Mouse (Mus musculus): Measurements from ENCODE around the gene Acvrl1.

Gene Acvrl1

GRCm38 (mm10) chr15:101128181-101129089 is at the start of gene Acvrl1:
Gene Acvrl1, plus strand, starts transcription at chr15:101128522.
- in situ Hi-C loops (cut with MseI, MboI): no loop called here

- in situ Hi-C loops (cut with MseI, MboI): no loop called here
Measured at GRCm38 (mm10) chr15:101078731-101079156, 49.6 kb upstream of the Acvrl1 start.

GRCm38 (mm10) chr15:101080031-101080520 is 48.2 kb upstream of the Acvrl1 start:
- in situ Hi-C loops (cut with MseI, MboI): no loop called here

- in situ Hi-C loops (cut with MseI, MboI): no loop called here
Measured at GRCm38 (mm10) chr15:101081035-101081548, 47.2 kb upstream of the Acvrl1 start.

- in situ Hi-C loops (cut with MseI, MboI): no loop called here
Measured at GRCm38 (mm10) chr15:101082236-101082635, 46.1 kb upstream of the Acvrl1 start.

- in situ Hi-C loops (cut with MseI, MboI): no loop called here
Measured at GRCm38 (mm10) chr15:101084499-101084898, 43.8 kb upstream of the Acvrl1 start.

GRCm38 (mm10) chr15:101086451-101086850 is 41.9 kb upstream of the Acvrl1 start:
- in situ Hi-C loops (cut with MseI, MboI): no loop called here

- in situ Hi-C loops (cut with MseI, MboI): no loop called here
Measured at GRCm38 (mm10) chr15:101086956-101087355, 41.4 kb upstream of the Acvrl1 start.

- in situ Hi-C loops (cut with MseI, MboI): no loop called here
Measured at GRCm38 (mm10) chr15:101088291-101088690, 40.0 kb upstream of the Acvrl1 start.

- in situ Hi-C loops (cut with MseI, MboI): no loop called here
Measured at GRCm38 (mm10) chr15:101091551-101091950, 36.8 kb upstream of the Acvrl1 start.

GRCm38 (mm10) chr15:101092121-101092828 is 36.0 kb upstream of the Acvrl1 start:
- in situ Hi-C loops (cut with MseI, MboI): no loop called here

- in situ Hi-C loops (cut with MseI, MboI): no loop called here
Measured at GRCm38 (mm10) chr15:101092829-101093648, 35.3 kb upstream of the Acvrl1 start.

- in situ Hi-C loops (cut with MseI, MboI): no loop called here
Measured at GRCm38 (mm10) chr15:101093988-101094387, 34.3 kb upstream of the Acvrl1 start.

- in situ Hi-C loops (cut with MseI, MboI): no loop called here
Measured at GRCm38 (mm10) chr15:101094979-101095378, 33.3 kb upstream of the Acvrl1 start.

- in situ Hi-C loops (cut with MseI, MboI): no loop called here
Measured at GRCm38 (mm10) chr15:101095392-101095791, 32.9 kb upstream of the Acvrl1 start.

- in situ Hi-C loops (cut with MseI, MboI): no loop called here
Measured at GRCm38 (mm10) chr15:101097985-101098651, 30.2 kb upstream of the Acvrl1 start.

- in situ Hi-C loops (cut with MseI, MboI): no loop called here
Measured at GRCm38 (mm10) chr15:101100996-101101395, 27.3 kb upstream of the Acvrl1 start.

GRCm38 (mm10) chr15:101103605-101104304 is 24.6 kb upstream of the Acvrl1 start:
- in situ Hi-C loops (cut with MseI, MboI): no loop called here

- in situ Hi-C loops (cut with MseI, MboI): loop anchor here in 1 of 2 experiments (5.0 kb wide), 1 partner anchor 43 kb away; no protein-coding TSS in a partner anchor
Measured at GRCm38 (mm10) chr15:101105496-101105994, 22.8 kb upstream of the Acvrl1 start.

GRCm38 (mm10) chr15:101106011-101106410 is 22.3 kb upstream of the Acvrl1 start:
- in situ Hi-C loops (cut with MseI, MboI): loop anchor here in 1 of 2 experiments (5.0 kb wide), 1 partner anchor 44 kb away; no protein-coding TSS in a partner anchor
